Mouse (Mus musculus) liver, embryonic 14.5 days (tissue): ENCODE measurements around the gene Ctnnbip1. TPM values are rescaled to one million over a fixed set of nuclear protein-coding genes. Genes with fewer than 3 reads are reported as not detected.

Experiments used
- ATAC-seq: fragments of 200-750 bp; cut with Nextera tagmentation; 2 replicates; pipeline ENCODE4 v1.8.0; 2017; ENCODE audit warnings: moderate number of reproducible peaks, mild to moderate bottlenecking, moderate library complexity; ENCODE audit not compliant: insufficient read depth
- DNase-seq, 3 experiments: peaks; one replicate each; pipeline ENCODE4 v3.0.0-alpha.2; 2012 to 2013; ENCODE audit warnings: low read depth in 3 of 3, low spot score in 3 of 3
- H3K27ac ChIP-seq: fragments of 300-500 bp; sonication (generic); 2 replicates; pipeline ENCODE4 v1.5.1; 2014; ENCODE audit warnings: moderate library complexity, mild to moderate bottlenecking, control low read depth, inconsistent platforms
- H3K27me3 ChIP-seq: fragments of 300-500 bp; sonication (generic); 2 replicates; pipeline ENCODE4 v1.6.1; 2014; ENCODE audit warnings: mild to moderate bottlenecking, low read length, moderate library complexity; ENCODE audit not compliant: control insufficient read depth, insufficient read depth
- H3K36me3 ChIP-seq: fragments of 300-500 bp; sonication (generic); replicated peaks from 2 replicates; pipeline ENCODE4 v1.6.1; 2014; ENCODE audit warnings: low read depth; ENCODE audit not compliant: control insufficient read depth, insufficient read depth
- H3K4me1 ChIP-seq, 2 experiments: fragments of 200-500 bp in 1 of 2; fragments of 300-500 bp in 1 of 2; sonication (generic) in 1 of 2; replicated peaks; 2 replicates each; pipeline ENCODE4 v1.6.1; 2012 to 2014; ENCODE audit warnings: antibody characterized with exemption in 1 of 2, inconsistent platforms in 1 of 2, low read length in 1 of 2; ENCODE audit not compliant: control insufficient read depth in 2 of 2, insufficient read depth in 2 of 2
- H3K4me2 ChIP-seq: fragments of 300-500 bp; sonication (generic); 2 replicates; pipeline ENCODE4 v1.6.1; 2014; ENCODE audit warnings: low read depth, mild to moderate bottlenecking, control low read depth, moderate library complexity
- H3K4me3 ChIP-seq, 2 experiments: fragments of 200-500 bp in 1 of 2; fragments of 300-500 bp in 1 of 2; sonication (generic) in 1 of 2; 2 replicates each; pipeline ENCODE4 v1.5.1; 2012 to 2014; ENCODE audit warnings: low read depth in 2 of 2, low read length in 2 of 2, mild to moderate bottlenecking in 2 of 2, control low read depth in 1 of 2, inconsistent platforms in 1 of 2, moderate library complexity in 1 of 2; ENCODE audit not compliant: insufficient read depth in 1 of 2
- H3K9ac ChIP-seq: fragments of 300-500 bp; sonication (generic); replicated peaks from 2 replicates; pipeline ENCODE4 v1.6.1; 2014; ENCODE audit warnings: mild to moderate bottlenecking, control low read depth, moderate library complexity
- H3K9me3 ChIP-seq: fragments of 300-500 bp; sonication (generic); 2 replicates; pipeline ENCODE4 v1.6.1; 2016; ENCODE audit warnings: low read length, mixed read lengths; ENCODE audit not compliant: control insufficient read depth
- CTCF ChIP-seq: IDR thresholded peaks from 2 replicates; pipeline ENCODE4 v1.5.1; 2016; ENCODE audit warnings: antibody characterized with exemption, low read depth, control low read depth
- EP300 ChIP-seq: IDR thresholded peaks from 2 replicates; pipeline ENCODE4 v1.6.1; 2016; ENCODE audit warnings: antibody characterized with exemption, low read depth
- WGBS: fragments of 180-500 bp; shearing (Covaris S2); extraction: QIAGEN DNeasy Blood & Tissue Kit; methylation state at CpG from one replicate; pipeline ENCODE4 v1.1.7; 2014; ENCODE audit not compliant: insufficient replicate concordance; 5-methylcytosine and 5-hydroxymethylcytosine counted together
- polyA plus RNA-seq, 2 experiments: library from polyadenylated mRNA; depleted of rRNA in 1 of 2; stranded (reverse) in 1 of 2; unstranded in 1 of 2; fragments of >200 nt; fragmentation: Nextera tagmentation in 1 of 2; extraction: Ambion mirVana in 1 of 2; gene quantifications; 2 replicates each; pipeline versions ENCODE4 v1.2.1 to v1.2.3; 2012 to 2014

Gene Ctnnbip1
- polyA plus RNA-seq, 2 experiments = 2.2 to 4.0 TPM

GRCm38 (mm10) chr4:149505261-149505967 is 12.6 kb upstream of the Ctnnbip1 start:
- Histone ChIP-seq H3K27ac (no peak overlapping the region), H3K9ac (no peak overlapping the region), H3K4me1 (no peaks in the 10 kb centered on the region), H3K36me3 (no peaks in the 10 kb centered on the region; the same call in 1 of the 2 replicates), H3K9me3 (no peaks in the 10 kb centered on the region), H3K4me3 (no peak overlapping the region), H3K27me3 (no peaks in the 10 kb centered on the region), H3K4me2 (no peak overlapping the region)
- 69% methylated on average over 14 of the region's 15 CpGs for WGBS
- ATAC-seq (no peak), DNase-seq (no peak)
- no peak for TF ChIP-seq CTCF
- no peak for TF ChIP-seq EP300

- TF ChIP-seq EP300 (no peak), CTCF (no peak)
- Histone ChIP-seq H3K4me3 (no peak overlapping the region), H3K4me1 (0 out of 4 replicates have a peak, but pooled peaks cover 0 to 4% of the 10 kb centered on the region in 2 experiments), H3K9me3 (no peaks in the 10 kb centered on the region), H3K9ac (no peak overlapping the region), H3K36me3 (no peaks in the 10 kb centered on the region), H3K4me2 (no peak overlapping the region), H3K27me3 (no peaks in the 10 kb centered on the region), H3K27ac (no peak overlapping the region)
- WGBS = 38% methylated on average over 3 of the region's 3 CpGs
- no peak for ATAC-seq
- DNase-seq = no peak
Observed at GRCm38 (mm10) chr4:149506904-149507303, 11.1 kb upstream of the Ctnnbip1 start.

GRCm38 (mm10) chr4:149511221-149511646 is 6.8 kb upstream of the Ctnnbip1 start:
- DNase-seq = no peak
- WGBS = 49% methylated on average over 6 of the region's 6 CpGs
- no peaks in the 10 kb centered on the region for H3K9me3 ChIP-seq

GRCm38 (mm10) chr4:149512072-149512471 is 6.0 kb upstream of the Ctnnbip1 start:
- Histone ChIP-seq H3K27ac (no peak overlapping the region), H3K9ac (no peak overlapping the region), H3K4me3 (no peak overlapping the region), H3K36me3 (no peaks in the 10 kb centered on the region), H3K4me2 (no peak overlapping the region), H3K9me3 (no peaks in the 10 kb centered on the region), H3K27me3 (no peaks in the 10 kb centered on the region), H3K4me1 (0 out of 4 replicates have a peak, but pooled peaks cover 0 to 4% of the 10 kb centered on the region in 2 experiments)
- no peak for TF ChIP-seq CTCF
- TF ChIP-seq EP300 = no peak
- DNase-seq = no peak
- no peak for ATAC-seq
- 69% methylated on average over 7 of the region's 7 CpGs for WGBS

More at GRCm38 (mm10) chr4:149511221-149511646, 6.8 kb upstream of the Ctnnbip1 start:
- Histone ChIP-seq H3K4me2 (no peak overlapping the region), H3K9ac (no peak overlapping the region), H3K27me3 (no peaks in the 10 kb centered on the region), H3K27ac (no peak overlapping the region), H3K4me3 (no peak overlapping the region), H3K36me3 (no peaks in the 10 kb centered on the region), H3K4me1 (0 out of 4 replicates have a peak, but pooled peaks cover 0 to 4% of the 10 kb centered on the region in 2 experiments)
- no peak for TF ChIP-seq EP300
- TF ChIP-seq CTCF = no peak
- ATAC-seq = no peak

- Histone ChIP-seq H3K9me3 (no peaks in the 10 kb centered on the region), H3K4me1 (peaks cover 0 to 9% of the 10 kb centered on the region in 2 experiments; a peak in 2 of 4 replicates), H3K27me3 (peaks cover 3% of the 10 kb centered on the region; the same call in 1 of the 2 replicates), H3K36me3 (no peaks in the 10 kb centered on the region), H3K4me3 (no peak overlapping the region), H3K4me2 (no peak overlapping the region), H3K9ac (no peak overlapping the region), H3K27ac (no peak overlapping the region)
- 77% methylated on average over 5 of the region's 5 CpGs for WGBS
- no peak for TF ChIP-seq CTCF
- no peak for TF ChIP-seq EP300
- DNase-seq (no peak), ATAC-seq (no peak)
Observed at GRCm38 (mm10) chr4:149515706-149516105, 2.3 kb upstream of the Ctnnbip1 start.
